Mouse (Mus musculus) lung, postnatal 0 days (tissue): ENCODE data around the gene Mpg.

Experiments
- CTCF ChIP-seq: IDR thresholded peaks from 2 replicates; pipeline ENCODE4 v1.5.1; 2016; ENCODE audit warnings: antibody characterized with exemption, mild to moderate bottlenecking
- EP300 ChIP-seq: IDR thresholded peaks from 2 replicates; pipeline ENCODE4 v1.6.1; 2016; ENCODE audit warnings: antibody characterized with exemption, mild to moderate bottlenecking, control low read depth

DNA sequence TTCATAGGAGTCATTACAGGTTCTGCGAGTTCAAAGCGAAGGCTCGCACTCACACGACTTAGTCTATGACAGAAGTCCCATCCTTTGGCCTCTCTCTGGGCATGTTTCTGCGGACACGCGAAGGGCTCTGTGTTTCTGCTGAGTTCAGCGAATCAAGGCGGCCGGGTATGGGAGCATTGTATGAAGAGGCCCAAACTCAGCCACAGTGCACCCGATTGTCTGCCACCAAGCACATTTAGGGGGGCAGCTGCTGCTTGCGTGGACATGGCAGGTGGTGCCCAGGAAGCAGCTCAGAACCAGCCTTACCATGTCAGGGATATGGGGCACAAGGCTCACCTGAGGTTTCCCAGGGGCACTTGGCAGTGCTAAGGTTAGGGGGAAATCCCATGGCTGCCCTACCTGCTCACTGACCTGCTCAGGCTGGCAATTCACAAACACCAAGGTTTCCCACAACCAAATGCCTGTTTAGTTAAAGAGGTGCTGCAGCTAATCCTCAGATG lies 52.2 kb downstream of the Mpg start:
- TF ChIP-seq CTCF, result no peak
- no peak for TF ChIP-seq EP300
